Mouse (Mus musculus) WW6 (cell line): Measurements from ENCODE around the gene Tra2b.
"Not testable (repeated sequence)": the region's sequence is repeated elsewhere in the genome, so short reads cannot be mapped to it uniquely, and the experiment has no call there.

Experiments
- DNase-seq: peaks from one replicate; pipeline ENCODE4 v3.0.0-alpha.2; 2013; ENCODE audit warnings: low read depth, low spot score

Gene Tra2b

GRCm38 (mm10) chr16:22265849-22266376 is at the start of gene Tra2b:
Tra2b (minus strand) TSS chr16:22266005.
- DNase-seq = peak; percentile 91

GRCm38 (mm10) chr16:22310649-22311048 is 44.8 kb upstream of the Tra2b start:
- no peak for DNase-seq

GRCm38 (mm10) chr16:22302606-22303005 is 36.8 kb upstream of the Tra2b start:
- DNase-seq = peak; percentile 55

DNA sequence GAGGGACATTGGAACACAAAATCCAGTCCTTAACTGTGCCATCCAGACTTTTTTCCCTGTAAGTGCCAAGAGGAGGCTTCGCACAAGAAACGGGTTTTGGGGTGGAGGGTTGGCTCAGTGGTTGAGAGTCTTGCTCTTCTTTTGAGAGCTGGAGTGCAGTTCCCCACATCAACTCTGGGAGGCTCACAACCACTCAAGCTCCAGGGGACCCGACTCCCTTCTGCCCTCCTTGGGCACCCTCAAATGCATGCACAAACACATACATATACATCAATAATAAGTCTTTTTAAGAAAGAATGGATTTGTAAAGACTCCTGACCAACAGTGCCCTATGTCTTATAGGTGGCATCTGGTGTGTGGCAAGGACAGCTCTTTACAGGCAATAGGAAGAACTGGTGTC is 35.6 kb upstream of the Tra2b start:
- DNase-seq = no peak

GRCm38 (mm10) chr16:22296901-22297300 is 31.1 kb upstream of the Tra2b start:
- DNase-seq = no peak

- DNase-seq = not testable (repeated sequence)
Observed at GRCm38 (mm10) chr16:22294812-22295211, 29.0 kb upstream of the Tra2b start.

DNA sequence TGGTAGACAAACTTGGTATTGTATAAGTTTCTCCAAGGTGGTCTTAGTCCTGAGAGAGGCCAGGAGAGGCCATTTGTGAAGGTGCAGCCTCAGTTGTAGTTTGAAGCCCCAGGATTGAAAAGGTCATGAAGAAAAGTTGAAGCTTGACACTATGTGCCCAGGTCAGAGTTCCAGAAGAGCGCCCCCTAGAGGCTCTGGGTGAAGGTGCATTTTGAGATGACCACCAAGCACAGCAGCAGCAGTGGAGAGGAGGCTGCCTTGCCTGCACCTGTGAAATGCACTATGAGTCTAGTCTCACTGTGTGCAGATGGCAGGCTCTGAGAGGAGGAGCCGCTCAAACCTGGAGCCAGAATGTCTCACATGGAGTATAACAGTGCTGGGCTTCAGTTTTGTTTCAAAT is 27.8 kb upstream of the Tra2b start:
- DNase-seq = no peak

DNA sequence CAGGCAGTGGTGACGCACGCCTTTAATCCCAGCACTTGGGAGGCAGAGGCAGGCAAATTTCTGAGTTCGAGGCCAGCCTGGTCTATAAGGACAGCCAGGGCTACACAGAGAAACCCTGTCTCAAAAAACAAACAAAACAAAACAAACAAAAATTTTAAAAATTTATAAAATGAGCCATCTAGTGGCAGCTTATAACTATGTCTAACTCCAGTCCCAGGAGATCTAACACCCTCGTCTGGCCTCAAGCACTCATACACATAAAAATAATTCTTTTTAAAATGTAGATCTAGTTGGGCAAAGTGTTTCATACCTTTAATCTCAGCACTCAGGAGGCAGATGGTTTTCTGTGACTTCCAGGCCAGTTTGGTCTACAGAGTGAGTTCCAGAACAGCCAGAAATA is 26.6 kb upstream of the Tra2b start:
- no peak for DNase-seq

- no peak for DNase-seq
Observed at GRCm38 (mm10) chr16:22289643-22290042, 23.8 kb upstream of the Tra2b start.

DNA sequence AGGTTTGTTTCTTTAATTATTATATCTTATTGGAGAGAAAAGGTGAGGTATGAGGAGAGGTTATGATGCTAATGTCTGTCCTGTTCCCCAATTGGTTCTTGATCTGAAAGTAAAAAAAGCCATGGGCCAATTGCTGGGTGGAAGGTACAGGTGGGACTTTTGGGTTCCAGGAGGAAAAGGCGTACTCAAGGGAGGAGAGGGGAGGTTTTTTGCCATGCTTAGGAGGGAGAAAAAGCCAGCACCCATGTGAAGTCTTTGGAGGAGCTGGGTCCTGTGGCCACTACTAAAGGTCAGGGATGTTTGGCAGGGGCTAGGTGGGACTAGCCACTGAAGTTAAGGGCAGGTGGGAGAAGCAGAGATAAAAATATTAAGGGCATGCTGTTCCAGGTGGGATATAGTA is 21.2 kb upstream of the Tra2b start:
- DNase-seq = no peak

GRCm38 (mm10) chr16:22276536-22276935 is 10.7 kb upstream of the Tra2b start:
- DNase-seq = no peak

GRCm38 (mm10) chr16:22275142-22275541 is 9.3 kb upstream of the Tra2b start:
- DNase-seq = no peak

DNA sequence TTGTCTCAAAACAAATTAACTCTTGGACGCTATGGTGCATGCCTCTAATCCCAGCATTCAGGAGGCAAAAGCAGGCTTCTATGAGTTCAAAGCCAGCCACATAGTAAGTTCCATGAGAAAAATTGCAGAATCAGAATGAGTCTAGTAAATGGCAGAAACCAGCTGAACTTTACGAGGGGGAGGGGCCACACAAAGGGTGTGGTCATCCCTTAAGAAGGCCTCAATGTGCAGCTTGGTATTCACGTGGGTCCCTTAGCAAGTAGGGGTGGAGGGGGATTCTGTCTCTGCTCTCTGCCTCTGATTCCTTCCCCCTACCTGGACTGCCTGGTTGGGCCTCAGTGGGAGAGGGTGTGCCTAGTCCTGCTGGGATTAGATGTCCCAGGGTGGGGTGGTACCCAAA is 4.7 kb upstream of the Tra2b start:
- no peak for DNase-seq

DNA sequence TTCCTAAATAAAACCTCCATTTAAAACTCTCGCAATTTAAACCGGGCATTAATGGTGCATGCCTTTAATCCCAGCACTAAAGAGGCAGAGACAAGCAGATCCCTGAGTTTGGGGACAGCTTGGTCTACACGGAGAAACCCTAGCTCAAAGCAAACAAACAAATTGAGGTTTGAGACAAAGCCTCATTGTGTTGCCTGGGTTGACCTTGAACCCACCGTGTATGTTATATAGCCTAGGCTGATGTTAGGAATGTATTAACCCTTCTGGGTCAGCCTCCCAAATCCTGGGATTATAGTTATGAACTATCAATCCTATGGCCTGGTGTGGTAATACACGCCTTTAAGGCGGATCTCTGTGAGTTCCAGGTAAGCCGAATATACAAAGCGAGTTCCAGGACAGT is 579 bp upstream of the Tra2b start:
- no peak for DNase-seq

- peak; percentile 47 for DNase-seq
Observed at GRCm38 (mm10) chr16:22264962-22265848, 600 bp downstream of the Tra2b start.

DNA sequence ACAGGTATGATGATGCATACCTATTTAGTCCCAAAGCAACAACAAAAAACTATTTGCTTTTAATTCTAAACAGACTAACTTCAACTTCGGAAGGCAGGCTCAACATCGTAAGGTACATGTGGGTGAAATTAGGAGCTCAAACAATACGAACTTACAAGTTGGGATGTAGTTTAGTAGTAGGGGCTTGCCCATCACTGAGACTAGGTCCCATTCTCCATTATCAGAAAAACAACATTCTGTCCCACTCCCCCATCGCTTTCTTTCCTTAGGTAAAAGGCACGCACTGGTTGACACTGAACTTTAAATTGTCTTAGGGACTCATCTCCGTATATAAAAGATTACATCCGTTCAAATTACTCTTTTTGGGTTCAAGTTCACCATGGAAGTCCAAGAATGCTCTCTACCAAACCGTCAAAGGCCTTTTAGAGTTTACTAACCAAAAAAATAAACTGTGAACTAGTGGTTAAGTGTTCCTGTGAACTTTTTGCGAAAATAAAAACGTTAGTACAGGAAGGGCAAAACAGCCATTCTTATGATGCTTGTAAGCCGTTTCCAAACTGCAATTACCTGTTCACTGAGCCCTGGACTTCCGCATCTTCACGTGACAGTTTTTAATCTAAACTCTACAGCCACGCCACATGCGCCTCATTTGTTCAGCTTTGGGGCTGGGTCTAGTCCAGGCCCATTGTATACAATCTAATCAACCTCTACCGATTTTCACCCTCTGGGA is 1.4 kb downstream of the Tra2b start:
- no peak for DNase-seq

DNA sequence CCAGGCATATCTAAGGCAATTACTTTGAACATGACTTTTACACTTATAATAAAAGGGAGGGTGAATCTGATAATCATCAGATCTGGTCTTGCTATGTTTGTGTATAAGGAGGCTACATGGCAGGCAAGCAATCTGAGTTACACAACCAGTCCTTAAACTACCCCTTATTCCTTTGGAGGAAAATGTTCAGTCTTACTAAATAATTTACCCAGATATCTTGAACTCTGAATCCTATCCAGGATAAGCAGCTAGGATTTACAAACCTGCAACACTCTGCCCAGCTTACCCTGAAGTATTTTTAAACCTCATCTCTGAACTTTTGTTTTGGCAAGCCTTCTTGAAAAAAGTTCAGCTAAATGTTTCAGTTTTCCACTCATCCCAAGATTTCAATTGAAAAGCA is 2.7 kb downstream of the Tra2b start:
- DNase-seq = no peak

DNA sequence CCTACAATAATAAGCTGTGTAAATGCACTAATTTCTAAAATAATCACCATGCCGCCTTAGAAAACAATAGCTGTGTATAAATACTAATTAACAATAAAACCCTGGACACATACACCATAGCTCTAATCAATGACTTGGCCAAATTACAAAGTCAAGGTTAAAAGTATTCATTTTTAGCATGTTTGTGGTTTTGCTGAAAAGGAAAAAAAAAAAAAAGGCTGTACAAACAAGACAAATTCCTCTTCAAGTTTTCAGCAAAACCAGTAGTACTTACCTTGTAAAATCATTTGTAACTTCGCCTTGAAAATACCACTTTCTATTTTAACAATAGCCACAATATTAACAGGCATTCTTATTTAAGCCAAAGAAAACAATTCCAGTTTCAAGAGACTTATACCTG is 4.2 kb downstream of the Tra2b start:
- DNase-seq = no peak

GRCm38 (mm10) chr16:22260423-22261143 is 5.2 kb downstream of the Tra2b start:
- no peak for DNase-seq

DNA sequence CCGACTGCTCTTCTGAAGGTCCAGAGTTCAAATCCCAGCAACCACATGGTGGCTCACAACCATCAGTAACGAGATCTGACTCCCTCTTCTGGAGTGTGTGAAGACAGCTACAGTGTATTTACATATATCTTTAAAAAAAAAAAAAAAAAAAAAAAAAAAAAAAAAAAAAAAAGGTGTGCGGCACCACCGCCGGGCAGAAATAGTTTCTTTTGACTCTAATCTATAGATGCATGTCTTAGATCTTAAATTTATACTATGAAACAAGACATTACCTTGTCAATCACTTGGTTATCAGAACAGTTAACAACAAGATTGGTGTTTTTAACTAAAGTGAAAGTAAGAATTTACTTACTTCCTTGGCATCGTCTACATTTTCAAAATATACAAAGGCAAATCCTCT is 13.6 kb downstream of the Tra2b start:
- DNase-seq = not testable (repeated sequence)

DNA sequence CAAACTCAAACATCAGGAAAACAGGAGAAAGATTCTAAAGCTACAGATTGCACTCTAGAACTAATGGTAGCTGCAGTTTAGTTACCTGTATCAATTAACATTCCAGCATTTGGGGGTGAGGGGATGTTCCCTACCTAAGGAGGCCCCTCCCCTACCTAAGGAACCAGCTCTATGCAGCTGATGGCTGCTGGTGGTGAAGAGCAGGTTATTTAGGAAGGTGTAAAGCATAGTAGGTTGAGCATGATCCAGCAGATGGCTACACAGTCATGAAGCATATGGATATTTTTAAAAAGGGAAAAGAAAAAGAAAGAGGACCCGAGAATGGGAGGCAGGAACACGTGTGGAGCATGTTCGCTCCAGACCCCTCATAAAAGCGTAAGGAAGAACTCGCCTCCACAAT is 15.5 kb downstream of the Tra2b start:
- no peak for DNase-seq

GRCm38 (mm10) chr16:22249754-22250153 is 16.1 kb downstream of the Tra2b start:
- no peak for DNase-seq
